Mouse (Mus musculus): ENCODE measurements around the gene Ruvbl1.

Ruvbl1 gene

DNA sequence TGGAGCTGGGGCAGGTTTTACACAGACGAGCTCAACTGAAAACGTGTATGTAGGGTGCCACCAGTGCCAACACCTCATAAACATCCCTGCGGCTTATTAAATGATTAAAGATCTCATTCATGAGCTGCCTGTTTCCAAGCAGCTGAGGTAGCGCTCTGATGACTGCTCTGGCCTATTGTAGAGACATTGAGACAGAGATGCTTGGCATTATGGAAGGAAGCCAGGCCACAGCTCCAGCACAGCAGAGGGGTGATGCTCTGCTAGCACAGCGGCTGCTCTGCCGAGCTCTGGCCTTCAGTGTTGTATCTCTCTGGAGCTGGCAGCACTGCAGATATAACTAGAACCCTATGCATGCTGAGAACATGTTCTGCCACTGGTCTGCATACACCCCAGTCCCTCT lies 28.5 kb downstream of the Ruvbl1 start:
- DNase-seq (ENCODE audit: low spot score), result no peak

DNA sequence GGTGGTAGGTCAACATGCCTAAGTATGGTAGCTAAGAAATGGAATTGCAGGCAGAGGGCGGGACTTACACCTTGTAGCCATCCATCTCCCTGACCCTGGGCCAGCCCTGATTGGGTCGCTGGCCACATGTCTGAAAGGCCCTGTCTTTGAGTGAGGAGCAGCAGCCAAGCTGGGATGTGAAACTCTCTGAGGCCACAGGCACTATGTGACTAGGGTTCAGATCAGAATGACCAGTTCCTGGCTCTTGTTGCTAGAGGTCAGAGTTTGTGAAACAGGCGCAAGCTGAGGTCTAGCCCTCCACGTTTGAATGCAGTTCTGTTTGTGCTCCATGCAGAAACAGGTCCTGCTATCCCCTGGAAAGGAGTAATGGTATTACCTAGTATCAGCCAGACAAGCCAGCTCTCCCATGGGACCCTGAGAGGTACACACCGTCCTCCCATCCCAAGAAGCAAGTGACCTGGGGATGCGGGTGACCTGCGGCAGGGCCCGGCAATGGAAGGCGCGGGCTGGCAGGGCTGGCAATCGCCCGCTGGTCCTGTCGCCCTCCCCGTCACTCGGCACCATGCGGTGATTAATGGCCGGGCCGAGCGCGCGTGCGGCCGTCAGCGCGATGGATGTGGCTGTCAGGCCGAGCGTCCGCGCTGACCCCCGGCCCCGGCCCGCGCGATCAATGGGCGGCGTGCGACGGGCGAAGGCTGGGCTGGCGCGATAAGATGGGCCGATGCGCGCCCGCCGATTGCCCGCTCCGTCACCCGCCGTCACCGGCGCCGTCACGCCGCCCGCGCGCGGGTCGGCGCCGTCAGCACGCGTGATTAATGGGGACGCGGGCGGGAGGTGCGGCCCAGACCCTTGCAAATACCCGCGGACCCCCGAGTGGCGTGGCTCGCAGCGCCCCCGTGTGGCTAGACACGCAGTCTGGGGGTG lies 34.5 kb downstream of the Ruvbl1 start:
- DNase-seq (ENCODE audit: low spot score), result peak; percentile 81

DNA sequence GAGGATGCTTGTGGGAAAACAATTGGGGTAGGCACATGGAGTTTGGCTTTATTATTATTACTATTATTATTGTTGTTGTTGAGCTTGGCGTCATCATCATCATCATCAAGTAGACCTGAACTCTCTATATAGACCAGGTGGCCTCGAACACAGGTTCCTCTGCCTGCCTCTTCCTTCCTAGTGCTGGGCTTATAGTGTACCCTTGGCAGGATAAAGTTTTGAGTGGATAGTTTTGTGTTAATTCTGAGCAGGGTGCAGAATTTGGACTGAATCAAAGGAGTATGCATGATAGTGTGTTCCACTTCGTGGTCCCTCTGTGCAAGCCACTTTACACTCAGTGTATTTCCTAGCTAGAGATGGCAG lies 35.2 kb downstream of the Ruvbl1 start:
- DNase-seq (ENCODE audit: low spot score), result no peak

DNA sequence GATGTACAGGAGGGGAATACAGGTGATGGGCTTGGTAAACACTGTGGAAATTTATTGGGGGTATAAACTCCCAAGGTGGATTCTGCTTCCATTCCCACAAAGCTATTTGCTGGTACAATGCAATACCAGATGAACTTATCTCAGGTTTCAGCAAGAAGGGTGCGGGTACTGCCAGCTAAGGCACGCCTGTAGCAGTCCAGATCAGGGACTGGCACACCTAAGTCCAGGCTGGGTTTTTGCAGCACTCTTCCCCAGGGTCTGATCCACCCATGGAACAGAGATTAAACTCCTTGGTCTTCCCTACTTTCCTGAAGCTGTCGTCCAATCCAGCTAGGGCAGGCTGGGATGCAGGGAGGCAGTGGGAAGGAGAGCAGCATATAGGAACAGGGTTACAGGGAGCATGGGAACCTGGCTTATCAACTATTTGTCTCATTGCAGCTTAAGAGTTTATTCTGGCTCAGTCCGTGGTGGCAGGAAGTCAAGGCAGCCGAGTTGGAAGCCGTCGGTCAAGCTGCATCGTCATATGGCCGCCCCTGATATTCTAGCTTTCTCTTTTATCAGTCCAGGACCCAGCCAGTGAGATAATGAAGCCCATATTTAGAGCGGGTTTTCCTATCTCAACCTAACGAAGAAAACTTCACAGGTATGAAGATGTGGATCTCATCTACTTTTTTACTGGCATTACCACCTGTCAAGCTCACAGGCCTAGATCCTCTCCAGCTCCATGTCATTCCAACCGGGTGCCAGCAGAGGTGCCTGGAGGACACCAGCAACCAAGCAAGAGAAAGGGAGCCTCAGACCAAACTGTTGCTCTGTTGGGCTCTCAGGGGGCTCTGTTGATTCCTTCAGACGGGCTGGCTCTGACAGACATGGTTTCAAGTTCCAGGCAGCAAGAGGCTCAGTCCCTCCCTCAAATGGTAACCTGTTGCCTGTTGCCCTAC lies 37.1 kb downstream of the Ruvbl1 start:
- no peak for DNase-seq (ENCODE audit: low spot score)

DNA sequence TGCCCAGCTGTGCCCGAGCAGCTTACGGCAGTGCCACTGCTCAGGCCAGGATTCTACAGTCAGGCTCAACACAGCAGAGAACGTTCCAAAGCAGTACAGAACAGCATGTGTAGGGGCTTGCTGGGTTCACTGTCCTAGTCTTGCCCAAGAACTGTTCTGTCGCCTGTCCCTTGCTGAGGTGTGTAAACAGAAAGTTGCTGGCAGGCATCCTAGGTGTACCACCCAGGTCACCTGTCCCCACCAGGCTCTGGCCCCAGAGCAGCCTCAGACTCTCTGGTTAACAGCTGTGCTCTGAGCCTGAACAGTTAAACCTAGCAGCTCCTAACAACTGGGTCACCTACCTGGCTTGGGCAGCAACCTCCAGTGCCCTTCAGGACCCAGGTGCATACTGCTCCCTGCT lies 37.8 kb downstream of the Ruvbl1 start:
- no peak for DNase-seq (ENCODE audit: low spot score)

DNA sequence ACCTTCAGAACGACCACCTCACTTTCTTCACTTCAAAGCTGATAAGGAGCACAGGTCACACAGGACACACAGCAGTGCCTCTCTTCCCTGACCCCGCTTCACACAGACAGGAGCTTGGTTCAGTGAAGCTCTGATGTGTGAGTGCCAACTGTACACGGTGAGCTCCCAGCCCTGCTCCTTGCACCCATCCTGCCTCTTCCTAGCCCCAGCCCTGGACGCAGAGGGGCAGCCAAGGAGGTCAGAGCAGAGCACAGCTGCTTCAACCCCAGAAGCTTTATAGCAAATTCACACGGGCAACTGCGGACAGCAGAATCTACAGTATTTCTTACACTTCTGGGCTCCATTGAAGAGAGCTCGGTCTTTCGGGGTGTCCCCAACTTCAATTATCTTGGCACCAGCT lies 48.8 kb downstream of the Ruvbl1 start:
- DNase-seq (ENCODE audit: low spot score), result no peak

DNA sequence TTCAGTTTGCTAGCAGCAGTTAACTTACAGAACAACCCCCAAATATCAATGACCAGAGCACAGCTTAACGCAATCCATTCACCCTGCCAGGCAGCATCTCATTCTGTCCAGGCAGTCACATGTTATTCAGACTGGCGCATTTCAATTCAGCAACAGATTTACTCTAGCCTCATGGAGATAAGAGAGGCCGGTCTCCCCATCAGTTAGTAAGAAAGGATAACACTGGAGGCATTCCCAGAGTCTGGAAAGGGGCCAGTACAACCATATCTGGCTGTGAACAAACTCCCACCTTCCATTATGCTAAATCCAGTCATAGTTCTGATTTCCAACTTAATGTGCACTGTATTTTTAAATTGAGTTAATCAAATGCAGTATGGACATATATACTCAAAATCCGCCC lies 49.3 kb downstream of the Ruvbl1 start:
- no peak for DNase-seq (ENCODE audit: low spot score)

DNA sequence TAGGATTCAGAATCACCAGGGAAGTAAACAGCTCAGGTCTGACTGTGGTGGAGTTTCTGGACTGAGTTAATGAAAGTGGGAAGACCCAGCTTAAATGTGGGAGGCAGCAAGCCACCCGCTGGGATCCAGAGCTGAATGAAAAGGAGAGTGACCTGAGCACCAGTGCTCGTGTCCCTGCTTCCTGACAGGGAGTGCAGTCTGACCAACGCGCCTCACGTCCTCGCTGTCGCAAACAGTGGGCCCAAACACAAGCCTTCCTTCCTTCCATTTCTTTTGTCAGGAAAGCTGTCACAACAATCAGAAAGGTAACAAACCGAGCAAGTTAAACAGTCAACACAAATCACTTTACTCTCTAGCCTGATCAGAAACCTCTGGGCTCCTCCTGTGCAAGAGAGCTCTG lies 50.8 kb downstream of the Ruvbl1 start:
- DNase-seq (ENCODE audit: low spot score), result no peak

DNA sequence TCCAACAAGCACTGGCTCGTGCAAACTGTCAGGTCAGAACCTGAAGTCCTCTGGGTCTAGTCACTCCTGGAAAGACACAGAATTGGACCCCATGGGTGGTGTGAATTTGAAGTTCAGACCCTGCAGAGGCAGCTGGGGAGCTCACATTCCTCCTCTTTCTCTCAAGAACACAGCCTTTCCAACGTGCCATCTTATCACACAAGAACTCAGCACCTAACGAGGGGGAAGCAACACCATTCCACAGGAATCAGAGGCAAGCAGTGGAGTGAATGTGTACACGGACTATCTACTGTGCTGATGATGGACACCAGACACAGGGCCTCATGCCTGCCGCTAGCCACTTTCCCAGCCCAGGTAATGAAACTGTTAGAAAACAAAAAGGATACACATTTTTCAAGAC lies 51.5 kb downstream of the Ruvbl1 start:
- DNase-seq (ENCODE audit: low spot score), result no peak

DNA sequence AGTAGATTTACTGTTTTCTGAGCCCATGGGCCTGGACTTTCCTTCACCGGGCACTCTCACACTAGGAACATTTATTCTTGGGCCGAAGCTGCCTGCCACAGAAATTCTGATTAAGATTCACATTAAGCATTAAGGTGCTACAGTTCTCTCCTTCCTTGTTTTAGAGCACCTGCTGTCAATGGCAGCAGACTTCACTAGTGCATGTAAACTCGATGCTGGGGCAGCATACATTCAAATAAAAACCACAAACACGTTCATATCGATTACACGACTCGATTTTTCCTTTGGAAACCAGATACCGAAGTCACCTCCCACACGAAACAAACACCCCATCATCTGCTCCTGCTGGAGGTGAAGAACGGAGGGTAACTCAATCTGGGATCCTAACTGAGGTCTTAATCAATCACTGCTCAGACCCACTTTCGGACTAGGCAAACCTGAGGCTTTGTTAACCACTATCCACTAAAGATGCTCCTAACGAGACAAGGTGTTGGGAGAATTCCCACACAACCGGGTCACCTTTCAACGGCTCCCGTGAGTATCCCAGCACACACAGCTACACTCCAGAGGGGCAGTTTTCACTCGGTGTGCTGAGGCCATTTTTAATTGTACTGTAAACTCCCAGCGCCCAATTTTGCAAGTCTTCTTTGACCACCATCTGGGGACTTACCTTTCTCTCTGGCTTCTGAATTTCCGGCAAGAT lies 52.6 kb downstream of the Ruvbl1 start:
- peak; percentile 23 for DNase-seq (ENCODE audit: low spot score)

DNA sequence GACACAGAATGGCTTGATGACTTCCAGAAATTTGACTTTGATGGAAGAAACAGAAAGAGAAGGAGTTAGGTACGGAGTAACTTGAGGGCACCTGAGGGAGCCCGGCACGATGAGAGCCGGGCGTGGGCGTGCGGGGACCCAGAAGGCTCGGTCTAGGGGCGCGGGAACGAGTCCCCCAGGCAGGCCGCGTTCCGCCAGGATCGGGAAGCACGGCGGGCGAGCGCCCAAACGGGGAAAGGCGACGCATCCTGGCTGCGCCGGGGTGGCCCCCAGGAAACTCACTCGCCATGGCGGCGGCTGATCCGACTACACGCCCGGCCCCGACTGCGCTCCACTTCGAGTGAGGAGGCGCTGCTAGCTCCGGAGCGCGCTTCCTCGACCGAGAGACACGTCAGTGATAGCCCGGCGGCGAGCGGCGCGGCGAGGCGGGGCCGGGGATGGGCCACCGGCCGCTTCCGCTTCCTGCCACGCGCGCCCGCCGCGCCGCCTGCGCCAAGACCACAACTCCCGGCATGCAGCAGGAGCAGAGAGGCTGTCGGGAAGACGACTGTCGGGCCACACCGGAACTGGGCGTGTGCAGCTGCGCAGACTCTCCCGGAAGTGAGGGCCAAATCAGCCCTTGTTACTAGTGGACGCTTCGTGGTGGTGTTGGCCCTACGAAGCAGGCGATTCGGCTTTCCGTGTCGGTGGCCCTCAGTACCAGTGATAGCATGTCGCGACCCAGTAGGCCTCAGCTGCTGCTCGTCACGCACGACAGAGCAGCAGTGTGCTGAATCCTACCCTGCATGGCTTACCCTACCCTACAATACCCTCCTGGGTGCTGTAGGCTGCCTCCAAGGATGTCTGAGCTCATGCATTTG lies 53.4 kb downstream of the Ruvbl1 start, which contains the start of gene Sec61a1:
Sec61a1 (minus strand) TSS at position 502 of the 860 bp plus-strand sequence.
- DNase-seq (ENCODE audit: low spot score), result peak; percentile 97

DNA sequence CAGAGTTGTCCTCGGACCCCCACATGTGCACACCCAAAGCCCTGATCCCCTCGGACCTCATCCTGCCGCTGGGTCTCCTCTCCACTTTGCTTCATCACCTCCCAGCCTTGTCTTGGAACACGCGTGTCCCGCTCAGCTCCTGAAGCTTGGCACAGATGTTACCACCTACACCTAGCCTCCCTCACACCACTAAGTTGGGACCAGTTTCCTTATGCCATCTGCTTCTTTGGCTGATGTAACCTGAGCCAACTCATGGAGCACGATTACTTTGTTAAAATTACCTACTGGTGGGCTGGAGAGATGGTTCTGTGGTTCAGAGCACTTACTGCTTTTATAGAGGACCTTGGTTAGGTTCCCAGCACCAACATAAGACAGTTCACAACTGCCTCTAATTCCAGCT lies 56.6 kb downstream of the Ruvbl1 start:
- no peak for DNase-seq (ENCODE audit: low spot score)

DNA sequence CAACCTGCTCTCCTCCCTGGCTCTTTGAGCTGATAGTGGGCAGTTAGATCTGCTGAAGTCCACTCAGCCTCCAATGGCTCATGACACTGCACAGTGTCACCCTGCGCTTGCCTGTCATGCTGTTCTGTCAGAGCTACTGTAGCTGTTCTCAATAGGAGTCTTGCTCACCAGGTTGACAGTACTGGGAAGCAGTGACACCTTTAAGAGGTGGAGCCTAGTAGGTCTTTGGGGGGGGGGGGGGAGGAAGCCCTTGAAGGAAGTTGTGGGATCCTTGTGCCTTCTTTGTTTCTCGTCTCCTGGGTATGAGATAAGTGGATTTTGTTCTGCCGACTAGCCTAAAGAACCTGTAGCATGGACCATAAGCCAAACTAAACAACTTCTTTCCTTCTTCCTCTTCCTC lies 57.4 kb downstream of the Ruvbl1 start:
- no peak for DNase-seq (ENCODE audit: low spot score)

DNA sequence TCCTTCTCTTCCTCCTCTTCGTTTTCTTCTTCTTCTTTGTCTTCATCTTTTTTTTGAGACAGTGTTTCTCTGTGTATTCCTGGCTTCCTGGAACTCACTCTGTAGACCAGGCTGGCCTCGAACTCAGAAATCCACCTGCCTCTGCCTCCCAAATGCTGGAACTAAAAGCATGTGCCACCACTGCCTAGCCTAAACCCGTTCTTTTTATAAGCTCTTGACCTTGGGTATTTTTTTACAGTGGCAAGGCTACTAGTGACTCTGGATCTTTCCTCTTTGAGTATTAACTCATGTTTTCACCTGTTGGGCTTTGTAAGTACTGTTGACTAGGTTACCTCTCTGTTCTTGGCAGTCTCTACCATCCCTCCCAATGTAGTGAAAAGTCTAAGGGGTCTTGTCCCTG lies 57.8 kb downstream of the Ruvbl1 start:
- DNase-seq (ENCODE audit: low spot score), result no peak

DNA sequence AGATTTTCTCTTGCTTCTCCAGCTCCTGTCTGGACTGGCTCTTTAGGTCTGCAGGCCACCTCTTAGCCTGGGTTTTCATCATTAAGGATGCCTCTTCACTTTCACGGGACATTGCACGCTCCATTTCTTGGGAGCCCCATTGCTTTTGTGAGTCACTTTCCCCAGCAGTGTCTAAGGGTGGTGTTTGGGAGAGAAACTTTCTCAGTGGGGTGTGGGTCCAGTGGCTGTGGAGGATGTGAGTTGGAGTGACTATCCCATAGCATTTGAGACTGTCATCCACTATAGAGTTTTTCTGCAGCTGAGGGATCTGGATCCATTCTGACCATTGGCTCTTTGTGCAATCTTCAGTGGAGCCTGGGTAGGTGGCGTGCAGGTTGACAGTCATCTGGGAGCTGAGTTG lies 58.2 kb downstream of the Ruvbl1 start:
- no peak for DNase-seq (ENCODE audit: low spot score)

DNA sequence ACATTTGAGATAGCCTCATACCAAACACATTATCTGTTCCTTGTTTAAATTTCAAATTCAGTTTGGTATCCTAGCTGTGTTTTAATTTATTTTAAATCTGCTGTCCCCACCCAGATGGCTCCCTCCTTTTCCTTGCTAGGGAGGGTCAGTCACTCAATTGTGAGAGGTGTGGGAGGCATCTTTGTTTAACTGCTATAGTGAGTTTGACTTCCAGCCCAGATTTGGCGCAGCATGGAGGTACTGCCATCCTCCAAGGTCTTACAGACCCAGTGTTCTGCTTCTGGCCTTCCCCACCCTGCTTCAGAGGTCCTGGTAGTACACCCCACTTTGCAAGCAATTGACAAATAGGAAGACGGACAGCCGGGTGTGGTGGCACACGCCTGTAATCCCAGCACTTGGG lies 58.8 kb downstream of the Ruvbl1 start:
- no peak for DNase-seq (ENCODE audit: low spot score)

DNA sequence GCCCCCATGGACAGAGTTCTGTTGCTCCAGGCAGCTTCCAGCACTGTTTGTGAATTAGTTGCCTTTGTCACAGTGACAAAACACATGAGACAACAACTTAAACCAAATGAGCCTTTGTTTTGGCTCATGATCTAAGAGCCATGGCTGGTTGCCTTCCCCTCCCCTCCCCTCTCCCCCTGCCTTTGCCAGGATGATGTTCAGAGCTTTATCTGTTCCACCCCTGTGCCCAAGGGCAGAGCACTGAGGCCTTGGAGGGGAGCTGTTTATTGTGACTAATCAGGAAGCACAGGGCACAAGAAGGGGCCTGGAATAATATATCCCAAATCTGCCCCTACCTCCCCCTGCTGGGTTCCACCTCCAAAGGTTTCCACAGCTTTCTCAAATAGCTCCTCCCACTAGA lies 65.1 kb downstream of the Ruvbl1 start:
- no peak for DNase-seq (ENCODE audit: low spot score)

DNA sequence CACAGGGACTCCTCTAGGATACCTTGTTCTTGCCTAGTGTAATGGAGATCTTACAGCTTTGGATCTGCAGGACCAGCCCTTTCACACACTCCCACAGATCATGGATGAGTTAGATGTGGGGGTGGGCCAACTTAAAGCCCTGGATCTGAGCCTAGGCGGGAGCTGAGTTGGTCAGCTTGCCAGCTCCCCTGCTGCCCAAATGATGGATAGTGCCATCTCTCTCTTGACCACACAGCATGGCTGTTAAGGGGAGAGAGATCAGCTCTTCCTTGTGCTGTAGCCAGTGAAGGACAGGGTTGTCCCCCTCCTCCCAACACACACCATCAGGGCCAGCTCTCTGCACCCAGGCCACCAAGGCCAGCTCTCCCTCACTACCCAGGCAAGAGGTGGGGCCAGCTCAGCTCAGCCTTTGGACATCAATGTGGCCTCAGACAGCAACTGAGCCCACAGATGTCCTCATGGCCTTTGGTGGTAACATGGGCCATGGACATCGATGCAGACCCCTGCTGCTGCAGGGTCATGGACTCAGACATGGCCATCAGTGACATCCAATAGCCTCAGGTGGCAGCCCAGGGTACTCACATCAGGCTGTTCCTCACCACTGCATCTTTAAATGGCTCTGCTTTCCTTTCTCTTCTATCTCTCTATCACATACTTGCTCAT lies 75.0 kb downstream of the Ruvbl1 start:
- DNase-seq (ENCODE audit: low spot score), result no peak

DNA sequence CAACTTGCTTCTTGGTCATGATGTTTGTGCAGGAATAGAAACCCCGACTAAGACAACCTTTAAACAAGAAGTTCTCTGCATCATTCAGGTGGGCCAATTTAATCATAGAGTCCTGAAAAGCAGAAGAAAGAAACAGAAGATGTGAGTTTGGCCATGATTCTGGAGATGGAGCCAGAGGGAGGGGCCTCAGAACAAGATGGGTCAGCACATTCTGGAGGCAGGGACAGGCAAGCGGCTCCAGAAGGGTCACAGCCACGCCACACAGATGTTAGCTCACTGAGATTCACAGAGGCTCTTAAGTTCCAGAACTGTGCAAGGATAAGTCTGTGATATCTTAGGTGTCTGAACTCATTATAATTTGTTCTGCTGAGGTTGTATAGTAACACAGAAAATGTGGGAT lies 79.0 kb downstream of the Ruvbl1 start:
- DNase-seq (ENCODE audit: low spot score), result no peak

DNA sequence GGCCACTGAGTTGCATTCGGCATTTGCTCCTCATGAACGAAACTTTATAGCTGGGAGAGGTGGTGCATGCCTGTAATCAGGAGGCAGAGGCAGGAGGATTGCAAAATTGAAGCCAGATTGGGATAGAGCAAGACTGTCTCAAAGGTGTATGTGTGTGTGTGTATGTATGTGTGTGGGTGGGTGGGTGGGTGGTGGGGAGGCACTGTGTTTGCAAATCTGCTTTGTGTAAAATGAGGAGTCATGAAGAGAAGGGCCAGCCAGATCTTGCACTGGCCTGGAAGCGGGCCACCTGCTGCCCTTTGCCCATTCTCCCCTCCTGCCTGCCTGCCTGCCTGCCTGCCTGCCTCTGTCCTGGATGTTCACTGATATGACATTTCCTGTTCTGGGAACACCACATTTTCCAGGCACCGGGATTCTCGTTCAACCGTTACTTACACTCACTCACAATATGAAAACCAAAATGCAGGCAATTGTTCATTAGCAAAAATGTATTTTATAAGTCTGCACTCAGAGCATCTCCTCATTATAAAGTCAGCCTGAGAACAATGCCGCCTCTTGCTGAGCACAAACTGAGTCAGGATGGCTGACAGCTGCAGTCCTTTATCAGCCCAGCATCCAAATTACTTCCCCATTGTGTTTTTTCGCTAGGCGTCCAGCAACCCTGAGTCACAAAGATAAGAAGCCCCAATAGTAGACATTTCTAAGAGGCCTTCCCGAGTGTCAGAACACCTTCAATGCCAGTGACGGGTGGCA lies 79.6 kb downstream of the Ruvbl1 start:
- no peak for DNase-seq (ENCODE audit: low spot score)

Data from embryo, embryonic 10.5 days (tissue).